Mouse (Mus musculus): ENCODE measurements around the gene Ldb2.

- TF ChIP-seq CTCF (IDR thresholded peaks at IDR 0.05; ENCODE audit: low read depth, low read length) (no peak), TAL1 (conservative IDR thresholded peaks at IDR 0.05; ENCODE audit: low read depth, low read length) (no peak), GATA1 (IDR thresholded peaks at IDR 0.05; ENCODE audit: borderline replicate concordance, low read length) (no peak), POLR2AphosphoS5 (IDR thresholded peaks at IDR 0.05; ENCODE audit: insufficient replicate concordance, low read depth, low read length) (no peak)
Measured at GRCm38 (mm10) chr5:44481406-44481805, 318.1 kb downstream of the Ldb2 start.

Measured in G1E (cell line).